Mouse (Mus musculus) layer of hippocampus, adult 11-12 months (tissue): ENCODE results near the gene Pla2g15.
A peak's percentile ranks its signal among the peaks of the same experiment; 100 is the strongest.

Experiments
- DNase-seq: peaks from one replicate; pipeline ENCODE4 v3.0.0; 2022; ENCODE audit warnings: low spot score

Pla2g15 gene

DNA sequence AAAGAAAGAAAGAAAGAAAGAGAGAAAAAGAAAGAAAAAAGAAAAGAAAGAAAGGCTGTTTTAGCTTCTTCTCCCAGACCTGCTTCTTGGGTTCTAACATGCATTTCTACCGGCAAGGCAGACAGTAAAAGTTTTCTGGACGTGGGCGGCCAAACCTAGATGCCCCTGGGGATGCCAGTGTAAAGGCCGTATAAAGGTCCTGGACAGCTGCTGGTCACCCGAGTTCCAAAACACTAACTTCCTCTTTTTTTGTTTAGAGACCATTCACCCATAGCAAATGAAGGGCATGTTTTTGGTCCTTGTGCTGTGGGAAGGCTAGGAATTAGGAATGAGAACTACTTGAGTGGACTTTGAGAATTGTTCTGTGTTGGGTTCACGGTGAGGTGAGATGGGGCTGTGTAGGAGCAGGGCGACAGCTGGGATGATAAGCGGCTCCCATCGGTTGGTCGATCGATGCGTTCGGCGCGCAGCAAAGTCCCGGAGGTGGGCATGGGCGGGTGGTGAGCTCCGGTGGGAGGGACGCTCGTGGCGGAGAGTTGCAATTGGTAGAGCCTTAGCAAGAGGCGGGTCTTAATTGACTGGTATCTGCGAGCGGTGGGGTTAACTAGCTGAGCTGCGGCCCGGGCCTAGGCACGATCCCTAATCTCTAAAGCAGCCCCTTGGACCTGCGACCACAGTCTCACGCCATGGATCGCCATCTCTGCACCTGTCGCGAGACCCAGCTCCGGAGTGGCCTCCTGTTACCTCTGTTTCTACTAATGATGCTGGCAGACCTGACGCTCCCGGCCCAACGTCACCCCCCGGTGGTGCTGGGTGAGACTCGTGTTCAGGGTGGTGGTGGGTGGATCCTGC lies at the start of gene Pla2g15:
Gene Pla2g15 (plus strand): TSS at position 599 of the 852 bp plus-strand sequence.
- peak; percentile 94 for DNase-seq

- no peak for DNase-seq
Measured at GRCm38 (mm10) chr8:106102321-106102720, 47.9 kb upstream of the Pla2g15 start.

GRCm38 (mm10) chr8:106103888-106104287 lies 46.3 kb upstream of the Pla2g15 start:
- no peak for DNase-seq

- no peak for DNase-seq
Measured at GRCm38 (mm10) chr8:106106193-106106592, 44.0 kb upstream of the Pla2g15 start.

DNA sequence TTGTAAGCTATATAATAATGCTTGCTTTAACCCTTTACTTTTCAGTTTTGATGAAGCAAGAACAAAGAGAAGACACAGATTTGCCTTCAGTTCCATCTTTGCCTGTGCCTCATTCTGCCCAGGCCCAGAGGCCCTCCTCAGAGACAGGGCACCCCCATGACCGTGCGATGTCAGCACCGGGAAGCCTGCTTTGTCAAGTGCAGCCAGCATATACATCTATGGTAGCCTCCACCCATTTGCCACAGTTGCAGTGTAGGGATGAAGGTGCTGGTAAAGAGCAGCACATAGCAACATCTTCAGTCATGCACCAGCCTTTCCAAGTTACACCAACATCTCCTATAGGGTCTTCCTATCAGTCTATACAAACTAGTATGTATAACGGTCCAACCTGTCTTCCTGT lies 42.1 kb upstream of the Pla2g15 start:
- no peak for DNase-seq

DNA sequence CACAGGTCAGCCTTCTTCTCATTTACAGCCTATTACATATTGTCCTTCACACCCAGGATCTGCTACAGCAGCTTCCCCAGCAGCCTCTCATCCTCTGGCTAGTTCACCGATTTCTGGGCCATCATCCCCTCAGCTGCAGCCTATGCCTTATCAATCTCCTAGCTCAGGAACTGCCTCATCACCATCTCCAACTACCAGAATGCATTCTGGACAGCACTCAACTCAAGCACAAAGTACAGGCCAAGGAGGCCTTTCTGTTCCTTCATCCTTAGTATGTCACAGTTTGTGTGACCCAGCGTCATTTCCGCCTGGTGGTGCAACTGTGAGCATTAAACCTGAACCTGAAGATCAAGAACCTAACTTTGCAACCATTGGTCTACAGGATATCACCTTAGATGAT lies 41.5 kb upstream of the Pla2g15 start:
- peak; percentile 17 for DNase-seq

DNA sequence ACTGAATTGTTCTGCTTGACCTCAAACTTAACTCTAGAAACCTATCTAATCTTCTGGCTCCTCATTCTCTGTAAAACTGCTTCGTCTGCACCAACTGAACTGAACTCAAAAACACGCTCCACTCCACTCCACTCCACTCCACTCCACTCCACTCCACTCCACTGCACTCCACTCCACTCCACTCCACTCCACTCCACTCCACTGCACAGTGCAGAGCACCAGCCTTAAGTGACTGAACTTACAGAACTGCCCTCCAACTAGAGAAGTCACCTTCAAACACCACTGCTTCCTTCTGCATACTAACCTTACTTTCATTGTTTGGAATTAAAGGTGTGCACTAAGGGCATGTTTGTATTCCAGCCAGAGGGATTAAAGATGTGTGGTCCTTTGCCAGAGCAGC lies 38.2 kb upstream of the Pla2g15 start:
- no peak for DNase-seq

- DNase-seq: no peak
Measured at GRCm38 (mm10) chr8:106112514-106112913, 37.7 kb upstream of the Pla2g15 start.

- no peak for DNase-seq
Measured at GRCm38 (mm10) chr8:106115897-106116296, 34.3 kb upstream of the Pla2g15 start.

- no peak for DNase-seq
Measured at GRCm38 (mm10) chr8:106123443-106123842, 26.8 kb upstream of the Pla2g15 start.

DNA sequence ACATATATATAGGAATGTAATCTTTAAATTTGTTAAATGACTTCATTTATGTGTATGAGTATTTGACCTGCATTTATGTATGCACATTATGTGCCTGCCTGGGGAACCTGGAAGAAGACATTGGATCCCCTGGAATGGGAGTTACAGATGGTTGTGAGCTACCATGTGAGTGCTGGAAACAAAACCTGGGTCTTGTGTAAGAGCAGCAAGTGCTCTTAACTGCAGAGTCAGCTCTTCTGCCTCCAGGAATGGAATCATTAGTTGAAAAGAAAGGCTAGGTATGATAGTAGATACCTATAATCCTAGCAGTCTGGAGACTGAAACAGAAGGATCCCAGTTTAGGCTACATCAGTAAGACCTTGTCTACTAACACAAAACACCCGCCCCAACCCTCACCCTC lies 24.1 kb upstream of the Pla2g15 start:
- no peak for DNase-seq

- no peak for DNase-seq
Measured at GRCm38 (mm10) chr8:106127054-106127453, 23.1 kb upstream of the Pla2g15 start.

GRCm38 (mm10) chr8:106127882-106128410 lies 22.3 kb upstream of the Pla2g15 start:
- DNase-seq: no peak

DNA sequence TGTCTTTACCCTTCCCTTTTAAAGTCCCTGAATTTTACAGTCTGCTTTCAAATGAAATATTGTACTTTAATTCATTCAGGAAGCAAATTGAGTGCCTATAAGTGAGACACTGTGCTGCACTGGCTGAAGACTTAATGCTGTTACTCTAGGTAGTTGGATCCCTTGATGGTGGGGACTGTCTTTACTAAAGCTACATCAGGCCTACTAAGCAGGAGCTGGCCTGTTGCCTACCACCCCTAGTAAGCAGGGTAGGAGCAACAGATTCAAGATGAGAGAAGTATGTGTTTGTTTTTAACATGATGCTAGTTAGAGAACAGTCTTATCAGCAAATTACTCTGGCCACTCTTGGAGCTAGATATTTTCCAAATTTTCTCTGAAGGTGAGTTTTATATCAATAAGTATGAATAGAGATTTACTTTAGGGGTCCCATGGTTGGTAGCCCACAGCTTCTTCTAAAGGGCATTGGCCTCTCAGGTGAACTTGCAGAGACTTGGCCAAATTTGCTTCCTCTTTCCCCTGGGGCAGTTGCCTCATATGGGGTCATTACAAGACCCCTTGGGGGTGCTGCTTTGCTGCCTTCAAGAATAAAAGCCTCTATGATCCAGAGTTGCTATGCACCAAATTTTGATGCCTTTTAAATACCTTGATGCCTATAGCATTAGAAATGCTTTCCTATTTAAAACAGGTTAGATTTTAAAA lies 20.8 kb upstream of the Pla2g15 start:
- DNase-seq: no peak

DNA sequence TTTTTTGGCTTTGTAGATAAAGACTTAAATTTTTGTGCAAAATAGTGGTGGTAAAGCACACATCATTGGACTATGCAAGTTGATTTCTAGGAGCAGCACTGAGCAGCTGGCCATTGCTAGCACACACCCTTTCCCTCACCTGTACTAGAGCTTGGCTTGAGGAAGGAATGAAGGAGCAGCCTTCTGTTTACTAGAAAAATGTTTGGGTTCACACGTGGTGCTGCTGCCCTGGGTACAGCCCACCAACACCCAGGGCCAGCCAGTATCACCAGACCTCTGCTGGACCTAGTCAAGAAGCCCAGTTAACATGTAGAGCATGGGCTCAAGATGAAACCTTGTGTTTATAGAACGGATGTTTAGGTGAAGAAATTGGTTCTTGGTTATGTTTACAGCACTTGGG lies 20.2 kb upstream of the Pla2g15 start:
- no peak for DNase-seq

- DNase-seq: no peak
Measured at GRCm38 (mm10) chr8:106130505-106130904, 19.7 kb upstream of the Pla2g15 start.

DNA sequence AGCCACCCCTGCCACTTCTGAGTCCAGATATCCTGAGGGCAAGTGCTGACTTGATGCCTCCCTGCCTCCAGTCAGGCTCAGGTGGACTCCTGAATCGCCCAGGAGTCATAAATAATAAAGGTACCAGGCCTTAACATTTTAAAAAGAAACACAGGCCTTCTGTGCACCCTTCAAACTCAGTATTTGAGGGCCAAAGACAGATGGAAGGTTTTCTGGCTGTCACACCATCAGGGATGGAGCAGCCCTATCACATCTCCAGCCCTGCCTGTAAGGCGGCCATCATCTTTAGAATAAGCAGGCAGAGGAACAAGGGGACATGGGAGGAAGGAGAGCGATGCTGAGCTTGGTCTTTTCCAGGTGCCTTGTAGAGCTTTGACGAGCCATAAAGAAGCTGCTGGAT lies 19.2 kb upstream of the Pla2g15 start:
- DNase-seq: no peak

DNA sequence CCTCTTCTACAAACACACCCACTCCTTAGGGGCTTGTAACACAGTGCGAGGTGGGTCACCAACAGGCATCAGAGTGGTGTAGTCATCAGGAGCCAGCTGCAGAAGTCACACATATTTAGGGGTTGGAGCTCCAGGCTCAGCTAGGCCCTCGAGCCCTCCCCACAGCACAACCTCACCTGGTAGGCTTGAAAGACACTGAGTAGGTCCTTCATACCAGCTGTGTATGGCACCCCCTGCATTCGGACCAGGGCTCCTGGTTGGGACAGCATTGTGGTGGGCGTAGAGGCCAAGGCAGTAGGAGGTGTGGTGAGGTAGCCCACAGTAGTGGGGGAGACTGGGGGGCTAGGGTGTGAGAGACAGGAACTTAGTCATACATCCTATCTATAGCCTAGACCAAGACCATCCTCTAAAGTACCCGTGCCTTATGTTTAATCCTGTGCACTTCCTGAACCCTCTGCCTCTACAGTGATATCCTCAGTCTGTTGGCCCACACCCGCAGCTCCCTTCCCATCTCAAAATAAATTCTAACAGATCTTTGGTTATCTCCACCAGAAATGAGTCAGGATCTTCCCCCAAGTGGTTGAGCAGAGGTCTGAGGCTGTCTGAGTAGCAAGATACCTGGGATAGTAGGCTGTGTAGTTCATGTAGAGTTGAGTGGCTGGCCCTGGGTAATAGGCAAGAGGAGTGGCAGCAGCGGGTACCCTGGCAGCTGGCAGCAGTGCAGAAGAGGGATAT lies 18.5 kb upstream of the Pla2g15 start:
- DNase-seq: no peak

- DNase-seq: no peak
Measured at GRCm38 (mm10) chr8:106132356-106132755, 17.8 kb upstream of the Pla2g15 start.

DNA sequence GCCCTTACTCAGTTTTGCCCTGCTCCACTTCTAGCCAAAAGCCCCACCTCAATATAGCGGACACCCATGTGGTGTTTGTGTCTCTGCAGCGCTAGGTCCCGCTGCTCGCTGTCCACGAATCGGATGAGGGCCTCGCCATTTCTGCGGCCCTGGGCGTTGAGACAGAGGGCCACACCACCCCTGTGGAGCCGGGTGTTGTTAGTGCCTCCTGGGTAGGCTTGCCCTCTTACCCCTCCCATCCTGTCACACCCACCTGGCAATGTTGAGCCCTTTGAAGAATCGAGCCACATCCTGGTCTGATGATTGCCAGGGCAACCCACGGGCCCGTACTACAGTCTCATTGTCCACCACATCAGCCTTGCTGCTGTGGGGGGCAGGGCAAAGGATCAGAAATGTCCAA lies 16.7 kb upstream of the Pla2g15 start:
- no peak for DNase-seq

DNA sequence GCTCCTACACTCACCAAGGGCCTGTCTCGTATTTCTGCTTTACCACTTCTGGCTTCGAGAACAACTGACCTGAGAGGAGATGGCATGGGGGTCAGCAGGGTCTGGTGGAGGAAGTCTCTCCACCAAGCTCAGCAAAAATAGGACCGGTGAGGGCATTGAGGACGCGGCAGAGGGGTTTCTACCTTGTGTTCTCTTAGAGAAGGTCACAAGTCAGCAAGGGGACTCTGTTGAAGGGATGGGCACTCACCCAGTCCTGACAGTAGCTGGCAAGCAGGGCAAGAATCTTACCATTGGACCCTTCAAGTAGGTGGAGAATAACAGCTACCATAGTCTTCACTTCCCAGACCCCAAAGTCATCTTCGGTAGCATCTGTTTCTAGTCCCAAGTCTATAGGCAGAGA lies 16.3 kb upstream of the Pla2g15 start:
- DNase-seq: no peak

GRCm38 (mm10) chr8:106134751-106135571 lies 15.2 kb upstream of the Pla2g15 start:
- no peak for DNase-seq
